Mouse (Mus musculus) gastrocnemius, adult 2 months (tissue): Measurements from ENCODE around the gene Cap1. TPM values are rescaled to one million over a fixed set of nuclear protein-coding genes. Genes with fewer than 3 reads are reported as not detected.

Experiments used
- DNase-seq: peaks from one replicate; pipeline ENCODE4 v3.0.0; 2022
- H3K27ac ChIP-seq: fragments of 200-600 bp; 2 replicates; pipeline ENCODE4 v1.8.1; 2022; ENCODE audit warnings: mild to moderate bottlenecking
- H3K4me3 ChIP-seq: fragments of 200-600 bp; 2 replicates; pipeline ENCODE4 v1.8.1; 2022; ENCODE audit warnings: mild to moderate bottlenecking, moderate library complexity
- CTCF ChIP-seq: fragments of 200-600 bp; IDR thresholded peaks from 2 replicates; pipeline ENCODE4 v1.8.1; 2022; ENCODE audit warnings: antibody characterized with exemption, mild to moderate bottlenecking, moderate library complexity
- intact Hi-C: fragments of 180-260 bp; cut with DNase I; formaldehyde crosslinking; loops from one replicate; pipeline ENCODE4 v1.15.1; 2025
- total RNA-seq, 2 experiments: library from RNA; stranded (reverse); gene quantifications; 2 replicates each; pipeline ENCODE4 v1.2.3; 2021

Gene Cap1
- total RNA-seq, 2 experiments from 2014 or later, result 17.4 to 25.5 TPM

GRCm38 (mm10) chr4:122884051-122884450 lies 1.8 kb downstream of the Cap1 start:
- peak overlapping the region; percentile 96 for H3K4me3 ChIP-seq
- intact Hi-C loops, result no loop called here
- DNase-seq, result no peak
- H3K27ac ChIP-seq, result peak overlapping the region; percentile 66
- TF ChIP-seq CTCF, result no peak

- peak overlapping the region; percentile 66 for H3K27ac ChIP-seq
- intact Hi-C loops, result no loop called here
- TF ChIP-seq CTCF, result peak; percentile 27; the same call in 1 of the 2 replicates
- H3K4me3 ChIP-seq, result peak overlapping the region; percentile 96
- DNase-seq, result no peak
Observed at GRCm38 (mm10) chr4:122883294-122883693, 2.6 kb downstream of the Cap1 start.

- TF ChIP-seq CTCF, result no peak
Observed at GRCm38 (mm10) chr4:122882544-122882943, 3.3 kb downstream of the Cap1 start.

GRCm38 (mm10) chr4:122878333-122879070 lies 7.4 kb downstream of the Cap1 start:
- TF ChIP-seq CTCF, result no peak
- H3K4me3 ChIP-seq, result 0 out of 2 replicates have a peak overlapping the region, but pooled peaks have one; percentile 13
- intact Hi-C loops, result loop anchor here (10.0 kb wide), 1 partner anchor 536 kb away; no protein-coding TSS in a partner anchor
- peak overlapping the region; percentile 73 for H3K27ac ChIP-seq
- DNase-seq, result no peak

More at GRCm38 (mm10) chr4:122882544-122882943, 3.3 kb downstream of the Cap1 start:
- peak overlapping the region; percentile 66 for H3K27ac ChIP-seq
- no peak overlapping the region for H3K4me3 ChIP-seq
- intact Hi-C loops, result no loop called here
- DNase-seq, result no peak

- Histone ChIP-seq H3K4me3 (no peak overlapping the region), H3K27ac (no peak overlapping the region)
- no peak for TF ChIP-seq CTCF
- intact Hi-C loops, result loop anchor here (10.0 kb wide), 1 partner anchor 541 kb away; no protein-coding TSS in a partner anchor
- no peak for DNase-seq
Observed at GRCm38 (mm10) chr4:122873512-122873911, 12.3 kb downstream of the Cap1 start.

- H3K4me3 ChIP-seq, result no peak overlapping the region
- intact Hi-C loops, result loop anchor here (10.0 kb wide), 1 partner anchor 542 kb away; no protein-coding TSS in a partner anchor
- no peak for TF ChIP-seq CTCF
- DNase-seq, result no peak
- no peak overlapping the region for H3K27ac ChIP-seq
Observed at GRCm38 (mm10) chr4:122873003-122873402, 12.9 kb downstream of the Cap1 start.

GRCm38 (mm10) chr4:122871989-122872388 lies 13.9 kb downstream of the Cap1 start:
- H3K27ac ChIP-seq, result no peak overlapping the region
- intact Hi-C loops, result loop anchor here (10.0 kb wide), 1 partner anchor 543 kb away; no protein-coding TSS in a partner anchor
- TF ChIP-seq CTCF, result no peak
- DNase-seq, result no peak
- no peak overlapping the region for H3K4me3 ChIP-seq

- TF ChIP-seq CTCF, result no peak
- DNase-seq, result no peak
- intact Hi-C loops, result loop anchor here (10.0 kb wide), 1 partner anchor 544 kb away; no protein-coding TSS in a partner anchor
- H3K27ac ChIP-seq, result no peak overlapping the region
- H3K4me3 ChIP-seq, result no peak overlapping the region
Observed at GRCm38 (mm10) chr4:122871269-122871668, 14.6 kb downstream of the Cap1 start.

- DNase-seq, result no peak
- no peak for TF ChIP-seq CTCF
- no peak overlapping the region for H3K4me3 ChIP-seq
- intact Hi-C loops, result loop anchor here (10.0 kb wide), 1 partner anchor 544 kb away; no protein-coding TSS in a partner anchor
- H3K27ac ChIP-seq, result no peak overlapping the region
Observed at GRCm38 (mm10) chr4:122870741-122871140, 15.1 kb downstream of the Cap1 start.

GRCm38 (mm10) chr4:122870027-122870426 lies 15.8 kb downstream of the Cap1 start:
- intact Hi-C loops, result loop anchor here (10.0 kb wide), 1 partner anchor 545 kb away; no protein-coding TSS in a partner anchor
- peak; percentile 54 for TF ChIP-seq CTCF
- DNase-seq, result no peak
- no peak overlapping the region for H3K4me3 ChIP-seq
- no peak overlapping the region for H3K27ac ChIP-seq

GRCm38 (mm10) chr4:122868041-122868440 lies 17.8 kb downstream of the Cap1 start:
- H3K4me3 ChIP-seq, result no peak overlapping the region
- intact Hi-C loops, result no loop called here
- no peak overlapping the region for H3K27ac ChIP-seq
- DNase-seq, result no peak
- TF ChIP-seq CTCF, result no peak

- no peak for TF ChIP-seq CTCF
- no peak overlapping the region for H3K4me3 ChIP-seq
- intact Hi-C loops, result no loop called here
- DNase-seq, result no peak
- no peak overlapping the region for H3K27ac ChIP-seq
Observed at GRCm38 (mm10) chr4:122861836-122862235, 24.0 kb downstream of the Cap1 start.

GRCm38 (mm10) chr4:122859096-122859674 lies 26.7 kb downstream of the Cap1 start:
- intact Hi-C loops, result no loop called here
- no peak overlapping the region for H3K4me3 ChIP-seq
- H3K27ac ChIP-seq, result no peak overlapping the region
- DNase-seq, result no peak
- no peak for TF ChIP-seq CTCF
